Mouse (Mus musculus) thymus, adult 2 months (tissue): ENCODE results near the gene Gpr15. TPM values are rescaled to one million over a fixed set of nuclear protein-coding genes. Genes with fewer than 3 reads are reported as not detected.

ENCODE experiments used
- DNase-seq: peaks from one replicate; pipeline ENCODE4 v3.0.0; 2021
- H3K27ac ChIP-seq: fragments of 200-500 bp; 2 replicates; pipeline ENCODE4 v1.5.1; 2012; ENCODE audit warnings: low read length, control low read depth; ENCODE audit not compliant: control insufficient read depth, insufficient read depth
- H3K27me3 ChIP-seq: fragments of 200-500 bp; 2 replicates; pipeline ENCODE4 v1.6.1; 2012; ENCODE audit warnings: mild to moderate bottlenecking, low read length, moderate library complexity, mixed read lengths; ENCODE audit not compliant: control insufficient read depth, insufficient read depth
- H3K36me3 ChIP-seq: fragments of 200-500 bp; 2 replicates; pipeline ENCODE4 v1.6.1; 2012; ENCODE audit warnings: mild to moderate bottlenecking, low read length, moderate library complexity; ENCODE audit not compliant: control insufficient read depth, insufficient read depth
- H3K4me1 ChIP-seq: fragments of 200-500 bp; replicated peaks from 2 replicates; pipeline ENCODE4 v1.6.1; 2012; ENCODE audit warnings: low read length; ENCODE audit not compliant: control insufficient read depth, insufficient read depth
- H3K4me3 ChIP-seq: fragments of 200-500 bp; 2 replicates; pipeline ENCODE4 v1.5.1; 2012; ENCODE audit warnings: mild to moderate bottlenecking, low read length, control low read depth, moderate library complexity; ENCODE audit not compliant: control insufficient read depth, insufficient read depth
- CTCF ChIP-seq: fragments of 200-500 bp; IDR thresholded peaks from 2 replicates; pipeline ENCODE4 v1.5.1; 2012; ENCODE audit warnings: mild to moderate bottlenecking, control low read depth, low read length, moderate library complexity, borderline replicate concordance; ENCODE audit not compliant: control insufficient read depth, poor library complexity, insufficient read depth; ENCODE audit errors: extremely low read depth
- POLR2A ChIP-seq: fragments of 200-500 bp; IDR thresholded peaks from 2 replicates; pipeline ENCODE4 v1.6.1; 2012; ENCODE audit warnings: mild to moderate bottlenecking, low read length, control low read depth, moderate library complexity; ENCODE audit not compliant: control insufficient read depth, poor library complexity, insufficient read depth; ENCODE audit errors: extremely low read depth
- WGBS: fragments of 180-500 bp; shearing (Covaris S2); methylation state at CpG from one replicate; pipeline ENCODE4 v1.1.7; 2018; 5-methylcytosine and 5-hydroxymethylcytosine counted together
- polyA plus RNA-seq: library from polyadenylated mRNA; depleted of rRNA; stranded (reverse); fragments of >200 nt; gene quantifications from 2 replicates; pipeline ENCODE4 v1.2.3, GENCODE M21; 2012

Gpr15 gene
- polyA plus RNA-seq, 1 experiment: 0.24 TPM

DNA sequence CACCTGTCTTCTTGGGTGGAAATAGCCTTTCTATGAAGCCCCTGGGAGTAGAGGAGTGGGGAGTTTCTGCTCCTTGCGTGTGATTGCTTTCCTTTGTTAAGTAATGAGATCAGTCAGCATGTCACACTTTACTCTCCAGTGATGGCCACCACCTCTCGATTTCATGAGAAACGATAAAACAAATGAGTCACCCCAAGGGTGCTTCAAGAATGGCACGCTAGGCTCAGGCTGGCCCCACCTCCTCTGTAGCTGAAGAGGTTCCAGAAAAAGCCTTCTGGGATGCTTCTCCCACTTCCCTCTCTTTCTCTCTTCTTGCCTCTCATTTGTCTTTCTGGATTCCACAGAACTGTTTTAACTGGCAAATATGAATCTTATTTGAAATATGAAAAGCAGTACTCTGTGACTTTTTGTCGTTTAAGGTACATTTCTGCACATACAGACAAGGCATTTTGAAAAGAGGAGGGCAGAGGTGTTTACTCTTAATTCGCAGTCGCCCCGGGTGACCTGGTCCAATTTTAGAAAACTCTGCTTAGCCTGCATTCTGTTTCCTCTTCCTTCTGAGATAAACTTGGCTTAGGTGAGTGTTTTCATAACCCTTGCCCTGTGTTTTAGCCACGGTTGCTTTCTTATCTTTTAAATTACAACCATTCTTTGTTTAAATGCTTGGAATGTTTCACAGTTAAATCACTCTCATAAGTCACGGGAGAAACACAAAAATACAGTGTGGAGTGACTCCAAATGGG, 15.3 kb downstream of the Gpr15 start:
- DNase-seq: no peak
- no peaks in the 10 kb centered on the region for H3K36me3 ChIP-seq
- TF ChIP-seq CTCF: no peak
- TF ChIP-seq POLR2A: no peak
- no peaks in the 10 kb centered on the region for H3K27me3 ChIP-seq
- 27% methylated on average over 10 of the region's 10 CpGs for WGBS
- H3K4me1 ChIP-seq: no peaks in the 10 kb centered on the region
- no peak overlapping the region for H3K4me3 ChIP-seq
- no peak overlapping the region for H3K27ac ChIP-seq

DNA sequence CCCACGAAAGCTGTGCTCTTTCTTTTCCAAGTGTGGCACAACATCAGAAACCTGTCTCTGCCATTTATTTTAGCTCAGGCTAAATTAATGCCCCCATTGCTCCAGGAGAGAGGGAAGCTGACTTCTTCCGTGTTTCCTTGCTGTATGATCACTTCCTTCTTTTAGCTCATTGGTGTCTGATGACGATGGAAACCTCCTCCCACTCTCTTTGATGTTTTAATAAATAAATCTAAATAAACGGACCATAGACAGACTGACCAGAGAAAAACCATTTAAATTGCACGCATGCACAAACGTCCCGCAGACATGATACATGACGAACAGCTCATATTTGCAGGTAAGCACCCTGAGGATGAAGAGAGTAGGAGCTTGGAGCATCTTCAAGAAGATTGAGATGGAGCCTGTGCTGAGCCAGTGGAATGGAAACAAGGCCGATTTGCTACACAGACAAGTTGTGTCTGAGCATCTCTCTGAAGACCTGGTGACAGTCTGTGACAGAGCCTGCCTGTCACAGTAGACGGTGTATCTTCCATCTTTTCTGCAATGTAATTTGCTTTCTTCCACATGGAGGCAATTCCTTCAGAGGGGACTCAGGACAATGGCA, 16.4 kb downstream of the Gpr15 start:
- Histone ChIP-seq H3K4me1 (no peaks in the 10 kb centered on the region), H3K4me3 (no peak overlapping the region), H3K27me3 (no peaks in the 10 kb centered on the region), H3K27ac (no peak overlapping the region), H3K36me3 (no peaks in the 10 kb centered on the region)
- TF ChIP-seq CTCF: no peak
- 83% methylated on average over 10 of the region's 10 CpGs for WGBS
- DNase-seq: no peak

DNA sequence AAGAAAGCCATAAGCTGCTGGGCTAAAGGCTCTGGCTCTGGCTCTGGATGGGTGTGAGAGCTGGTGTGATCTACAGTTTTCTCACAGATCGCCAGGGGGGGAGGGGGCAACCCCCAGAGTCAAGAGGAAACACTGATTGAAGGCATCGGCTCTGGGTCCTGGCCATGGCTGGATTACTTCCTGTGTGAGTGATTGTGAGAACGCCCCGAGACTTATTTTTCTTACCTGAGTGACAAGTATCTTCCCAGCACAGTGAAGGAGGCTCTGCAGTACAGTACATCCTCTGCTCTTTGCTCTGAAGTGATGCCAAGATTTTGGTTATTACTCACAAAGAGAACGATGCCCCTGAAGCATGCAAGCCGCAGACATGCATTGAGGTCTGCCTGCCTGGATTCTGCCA, 17.1 kb downstream of the Gpr15 start:
- Histone ChIP-seq H3K36me3 (no peaks in the 10 kb centered on the region), H3K4me3 (no peak overlapping the region), H3K27me3 (no peaks in the 10 kb centered on the region), H3K4me1 (no peaks in the 10 kb centered on the region), H3K27ac (no peak overlapping the region)
- TF ChIP-seq CTCF (no peak), POLR2A (no peak)
- WGBS: 52% methylated on average over 6 of the region's 6 CpGs
- DNase-seq: no peak

DNA sequence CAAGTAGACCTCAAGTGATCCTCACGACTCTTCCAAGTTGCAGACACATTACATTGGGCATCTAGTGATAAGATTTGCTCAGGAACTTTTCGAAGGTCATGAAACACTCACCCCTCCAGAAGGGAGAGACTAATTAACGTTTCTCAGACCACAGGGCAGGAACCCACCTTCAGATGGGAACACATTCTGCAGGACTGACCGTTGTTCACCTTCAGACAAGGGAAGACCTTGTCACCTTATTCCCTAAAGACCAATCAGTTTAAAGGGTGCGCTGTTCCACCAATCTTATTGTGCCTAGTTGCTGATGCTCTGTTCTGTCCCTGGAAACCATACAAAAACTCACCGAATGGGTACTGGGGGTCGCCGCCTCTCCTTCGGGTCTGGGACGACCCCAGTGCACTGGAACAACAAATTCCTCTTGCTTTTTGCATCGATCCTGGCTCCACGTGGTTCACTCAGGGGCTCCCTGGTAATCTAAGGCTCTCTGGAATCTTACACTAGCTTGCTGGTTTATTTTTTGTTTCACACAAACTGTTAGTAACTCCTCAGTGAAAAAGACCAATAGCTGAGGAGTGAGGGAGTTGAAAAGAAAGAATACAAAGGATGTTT, 17.9 kb downstream of the Gpr15 start:
- TF ChIP-seq POLR2A: no peak
- Histone ChIP-seq H3K4me1 (no peaks in the 10 kb centered on the region), H3K4me3 (no peak overlapping the region), H3K27ac (no peak overlapping the region), H3K27me3 (no peaks in the 10 kb centered on the region), H3K36me3 (no peaks in the 10 kb centered on the region)
- WGBS: 94% methylated on average over 12 of the region's 12 CpGs
- no peak for DNase-seq

DNA sequence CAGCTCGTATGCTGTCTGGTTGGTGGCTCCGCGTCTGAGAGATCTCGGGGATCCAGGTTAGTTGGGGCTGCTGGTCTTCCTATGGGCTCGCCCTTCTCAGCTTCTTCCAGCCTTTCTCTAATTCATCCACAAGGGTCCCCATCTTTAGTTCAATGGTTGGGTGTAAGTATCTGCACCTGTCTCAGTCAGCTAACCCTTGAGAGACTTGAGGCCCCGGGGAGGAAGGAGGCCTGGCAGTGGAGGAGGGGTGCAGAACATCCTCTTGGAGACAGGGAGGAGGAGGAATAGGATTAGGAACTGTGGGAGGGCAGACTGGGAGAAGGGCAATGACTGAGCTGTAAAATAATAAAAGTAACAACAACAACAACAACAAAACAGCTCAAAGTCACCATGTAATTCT, 18.7 kb downstream of the Gpr15 start:
- Histone ChIP-seq H3K36me3 (no peaks in the 10 kb centered on the region), H3K4me3 (no peak overlapping the region), H3K4me1 (no peaks in the 10 kb centered on the region), H3K27me3 (no peaks in the 10 kb centered on the region), H3K27ac (no peak overlapping the region)
- DNase-seq: no peak
- 89% methylated on average over 6 of the region's 6 CpGs for WGBS
- no peak for TF ChIP-seq POLR2A
- TF ChIP-seq CTCF: no peak

DNA sequence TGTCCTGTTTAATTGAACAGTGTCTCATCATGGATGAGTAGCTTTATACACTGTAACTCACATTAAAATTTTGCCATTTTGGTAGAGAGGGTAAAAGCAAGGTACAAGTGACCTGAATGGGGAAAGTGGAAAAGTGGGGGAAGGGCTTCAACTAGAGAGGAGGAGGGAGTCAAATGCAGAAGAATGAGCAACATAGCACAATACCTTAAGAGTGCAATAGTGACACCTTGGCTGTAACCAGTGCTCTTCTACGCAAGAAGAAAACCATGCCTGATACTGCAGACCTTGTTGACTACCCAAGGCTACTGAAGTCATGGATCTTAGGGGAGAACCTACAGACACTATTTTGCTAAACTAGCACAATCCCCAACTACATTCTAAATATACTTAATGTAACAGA, 21.6 kb downstream of the Gpr15 start:
- no peaks in the 10 kb centered on the region for H3K36me3 ChIP-seq
- WGBS: 100% methylated on average over 1 of the region's 1 CpGs
- no peak overlapping the region for H3K27ac ChIP-seq
- no peaks in the 10 kb centered on the region for H3K4me1 ChIP-seq
- no peaks in the 10 kb centered on the region for H3K27me3 ChIP-seq
- TF ChIP-seq CTCF: no peak
- no peak for TF ChIP-seq POLR2A
- H3K4me3 ChIP-seq: no peak overlapping the region
- DNase-seq: no peak

DNA sequence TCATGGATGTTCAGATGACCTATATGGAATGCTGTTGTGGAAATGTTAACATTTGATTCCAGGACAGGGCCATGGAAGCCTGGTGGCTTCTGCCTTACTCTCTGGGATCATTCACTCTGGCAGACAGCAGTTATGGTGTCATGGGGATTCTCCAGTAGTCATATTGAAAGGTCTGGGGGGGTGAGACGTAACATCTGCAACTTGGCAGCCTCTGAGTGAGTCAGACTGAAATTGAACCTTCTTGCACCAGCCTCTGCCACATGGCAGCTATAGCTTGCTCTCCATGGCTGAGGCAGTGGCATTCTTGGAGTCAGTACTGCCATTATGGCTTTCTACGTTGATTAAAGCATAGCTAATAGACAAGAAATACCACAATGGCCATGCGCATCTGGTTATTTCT, 22.1 kb downstream of the Gpr15 start:
- TF ChIP-seq CTCF (no peak), POLR2A (no peak)
- Histone ChIP-seq H3K27ac (no peak overlapping the region), H3K4me3 (no peak overlapping the region), H3K36me3 (no peaks in the 10 kb centered on the region), H3K27me3 (no peaks in the 10 kb centered on the region), H3K4me1 (no peaks in the 10 kb centered on the region)
- no peak for DNase-seq
- WGBS: over 99% methylated on average over 3 of the region's 3 CpGs
